Mouse (Mus musculus) G1E (cell line): Measurements from ENCODE around the gene Vgll3. TPM values are rescaled to one million over a fixed set of nuclear protein-coding genes. Genes with fewer than 3 reads are reported as not detected.

Experiments
- ATAC-seq: 2 replicates; pipeline ENCODE4 v1.8.0; 2016; ENCODE audit warnings: mild to moderate bottlenecking; ENCODE audit not compliant: insufficient number of reproducible peaks, poor library complexity, low FRiP score, severe bottlenecking; ENCODE audit errors: extremely low read depth
- DNase-seq: peaks from one replicate; pipeline ENCODE4 v3.0.0; 2012; ENCODE audit warnings: low spot score
- H3K27me3 ChIP-seq: 2 replicates; pipeline ENCODE4 v1.6.1; 2012; ENCODE audit warnings: mild to moderate bottlenecking, low read length, inconsistent platforms; ENCODE audit not compliant: insufficient read depth
- H3K36me3 ChIP-seq: replicated peaks from 2 replicates; pipeline ENCODE3; 2012; ENCODE audit warnings: mild to moderate bottlenecking, inconsistent platforms
- H3K4me1 ChIP-seq: 2 replicates; pipeline ENCODE4 v1.6.1; 2012; ENCODE audit warnings: low read depth, low read length, inconsistent platforms, mixed read lengths; ENCODE audit not compliant: insufficient read depth
- H3K4me3 ChIP-seq: 2 replicates; pipeline ENCODE4 v1.5.1; 2012; ENCODE audit warnings: low read depth, mild to moderate bottlenecking, inconsistent platforms, low read length, moderate library complexity, mixed read lengths
- H3K9me3 ChIP-seq: replicated peaks from 2 replicates; pipeline ENCODE4 v1.6.1; 2012; ENCODE audit warnings: inconsistent platforms
- CTCF ChIP-seq: IDR thresholded peaks from 2 replicates; pipeline ENCODE4 v1.5.1; 2012; ENCODE audit warnings: low read depth, low read length, inconsistent platforms, mixed read lengths
- GATA1 ChIP-seq: IDR thresholded peaks from 2 replicates; pipeline ENCODE4 v1.6.1; 2012; ENCODE audit warnings: borderline replicate concordance, low read length, inconsistent platforms, mixed read lengths
- GATA2 ChIP-seq: IDR thresholded peaks from 2 replicates; pipeline ENCODE4 v1.6.1; 2012; ENCODE audit warnings: low read depth, low read length, inconsistent platforms, borderline replicate concordance
- POLR2AphosphoS5 ChIP-seq: IDR thresholded peaks from 2 replicates; pipeline ENCODE4 v1.6.1; 2012; ENCODE audit warnings: low read depth, low read length, inconsistent platforms; ENCODE audit not compliant: insufficient replicate concordance
- TAL1 ChIP-seq: conservative IDR thresholded peaks from 2 replicates; pipeline ENCODE4 v1.6.1; 2012; ENCODE audit warnings: low read depth, low read length, inconsistent platforms, mixed read lengths
- polyA plus RNA-seq: library from polyadenylated mRNA; stranded (reverse); fragments of >175 nt; gene quantifications from 2 replicates; pipeline ENCODE4 v1.2.3, GENCODE M21; 2012
- total RNA-seq, 2 experiments: library from RNA; stranded (forward) in 1 of 2; stranded (reverse) in 1 of 2; fragments of 200-1000 nt in 1 of 2; fragments of >200 nt in 1 of 2; fragmentation: Nextera tagmentation in 1 of 2; gene quantifications; 2 replicates each; pipeline ENCODE4 v1.2.3; 2014 to 2017

The Vgll3 gene
- total and polyA plus RNA-seq, 3 experiments: under 0.01 TPM; not detected in 2

GRCm38 (mm10) chr16:65888940-65889339, 73.9 kb downstream of the Vgll3 start:
- no peaks in the 10 kb centered on the region for H3K27me3 ChIP-seq
- ATAC-seq (no peak), DNase-seq (no peak)
- no peak overlapping the region for H3K4me3 ChIP-seq
- H3K4me1 ChIP-seq: no peaks in the 10 kb centered on the region
- TF ChIP-seq POLR2AphosphoS5 (no peak), GATA1 (no peak), CTCF (no peak), TAL1 (no peak), GATA2 (no peak)
- H3K36me3 ChIP-seq: no peaks in the 10 kb centered on the region
- peaks cover 8% of the 10 kb centered on the region; the same call in 1 of the 2 replicates for H3K9me3 ChIP-seq
